Mouse (Mus musculus): ENCODE measurements around the gene Meltf. TPM values are rescaled to one million over a fixed set of nuclear protein-coding genes. Genes with fewer than 3 reads are reported as not detected.

Gene Meltf
- total and polyA plus RNA-seq, 3 experiments = 0.04 to 0.09 (median 0.07) TPM

DNA sequence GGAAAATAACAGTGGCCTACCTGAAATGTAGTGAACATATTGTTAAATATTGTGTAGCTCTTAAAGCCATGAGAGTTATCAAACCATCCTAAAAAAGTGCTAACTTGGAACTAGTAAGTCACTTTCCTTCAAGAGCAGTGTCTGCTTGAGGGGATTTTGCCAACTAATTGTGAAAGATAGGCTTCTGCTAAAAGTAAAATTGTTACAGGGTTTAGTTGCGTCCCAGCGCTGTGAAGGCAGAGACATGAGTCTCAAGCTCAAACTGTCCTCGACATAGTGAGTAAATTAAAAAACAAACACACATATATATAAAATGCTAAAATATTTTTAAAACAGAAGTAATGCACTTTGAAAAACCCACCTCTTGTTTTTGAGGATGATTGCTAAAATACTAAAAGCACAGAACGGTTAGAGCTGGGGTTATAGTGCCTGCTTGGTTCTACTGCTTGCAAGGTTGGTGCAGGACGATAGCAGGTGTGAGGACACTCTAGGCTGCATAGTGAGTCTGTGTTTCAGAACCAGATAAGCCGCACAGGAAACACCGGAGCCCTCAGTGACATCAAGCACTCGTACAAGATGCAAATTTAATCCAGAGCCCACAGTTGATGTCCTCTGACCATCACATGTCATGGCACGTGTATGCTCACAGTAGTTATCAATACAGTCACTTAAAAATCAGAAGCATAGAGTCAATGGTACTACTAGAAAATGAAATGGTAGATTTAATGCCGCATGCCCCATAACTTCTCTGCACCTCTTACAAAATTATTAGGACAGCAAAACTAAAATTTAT is 45.8 kb upstream of the Meltf start (continued):
- TF ChIP-seq NRF1 (IDR thresholded peaks at IDR 0.05; ENCODE audit: low read depth, low read length) = no peak
- peak; percentile 96 for TF ChIP-seq ETS1 (conservative IDR thresholded peaks at IDR 0.05; ENCODE audit: low read depth, low read length)
- peak; percentile 44; the same call in 1 of the 2 replicates for TF ChIP-seq MAFK (IDR thresholded peaks at IDR 0.05; ENCODE audit: insufficient replicate concordance, low read length)
- TF ChIP-seq RAD21 (IDR thresholded peaks at IDR 0.05; ENCODE audit: low read depth, low read length) = no peak
- TF ChIP-seq MXI1 (IDR thresholded peaks at IDR 0.05; ENCODE audit: low read depth, low read length) = peak; percentile 75; the same call in 1 of the 2 replicates
- peak; percentile 53; the same call in 1 of the 2 replicates for TF ChIP-seq JUND (conservative IDR thresholded peaks at IDR 0.05; ENCODE audit: low read depth, low read length)
- peak; percentile 15; the same call in 1 of the 2 replicates for TF ChIP-seq USF1 (IDR thresholded peaks at IDR 0.05; ENCODE audit: low read depth, low read length)
- TF ChIP-seq ZNF384 (IDR thresholded peaks at IDR 0.05; ENCODE audit: low read depth, low read length) = no peak
- peak; percentile 78 for TF ChIP-seq TCF12 (IDR thresholded peaks at IDR 0.05; ENCODE audit: low read depth, low read length)
- no peak; the same call in 1 of the 2 replicates for TF ChIP-seq HCFC1 (IDR thresholded peaks at IDR 0.05; ENCODE audit: low read depth, low read length)
- no peak for TF ChIP-seq CHD2 (IDR thresholded peaks at IDR 0.05; ENCODE audit: low read length)
- TF ChIP-seq PAX5 (IDR thresholded peaks at IDR 0.05; ENCODE audit: low read length) = no peak
- no peak for TF ChIP-seq ELF1 (IDR thresholded peaks at IDR 0.05; ENCODE audit: low read depth, low read length)

- Histone ChIP-seq H3K27ac (ENCODE audit: insufficient read depth, low read depth) (peak overlapping the region; percentile 47), H3K4me1 (ENCODE audit: control insufficient read depth in 1 of 2, insufficient read depth in 2 of 2) (peaks cover 12 to 80% of the 10 kb centered on the region in 2 experiments), H3K4me2 (ENCODE audit: insufficient read depth, low read depth, poor library complexity, severe bottlenecking) (peak overlapping the region; percentile 52; the same call in 1 of the 2 replicates), H3K79me2 (replicated peaks; ENCODE audit: control insufficient read depth, extremely low read depth, insufficient read depth, poor library complexity, severe bottlenecking) (no peaks in the 10 kb centered on the region), H3K9me3 (replicated peaks; ENCODE audit: low read length) (no peaks in the 10 kb centered on the region), H3K27me3 (replicated peaks) (no peaks in the 10 kb centered on the region), H3K9ac (ENCODE audit: insufficient read depth, low read depth) (peak overlapping the region; percentile 23; the same call in 1 of the 2 replicates), H3K36me3 (replicated peaks in 1 of 2; ENCODE audit: control insufficient read depth in 1 of 2, insufficient read depth in 1 of 2, low read length in 1 of 2) (peaks cover 13 to 27% of the 10 kb centered on the region in 2 experiments), H3K4me3 (replicated peaks in 1 of 3; ENCODE audit: low read depth in 2 of 3, low read length in 2 of 3, poor library complexity in 1 of 3) (no peak overlapping the region)
- in situ Hi-C loops (cut with MboI; ENCODE audit: low pct_ligation_motif_present, low pct_unique_long_range_greater_than_20kb, low sequenced_read_pairs) = no loop called here
- DNase-seq (ENCODE audit: extremely low read depth) = peak; percentile 67
- dilution Hi-C loops (cut with MboI; ENCODE audit: extremely low pct_ligation_motif_present, extremely low pct_unique_long_range_greater_than_20kb, low sequenced_read_pairs) = no loop called here
- TF ChIP-seq MAFK (IDR thresholded peaks at IDR 0.05; ENCODE audit: insufficient replicate concordance, low read length) (no peak), NRF1 (IDR thresholded peaks at IDR 0.05; ENCODE audit: low read depth, low read length) (no peak), UBTF (IDR thresholded peaks at IDR 0.05; ENCODE audit: low read depth, low read length) (no peak), POLR2A (IDR thresholded peaks at IDR 0.05; ENCODE audit: low read depth, low read length) (0 out of 2 replicates have a peak, but pooled peaks have one; percentile 30), NELFE (IDR thresholded peaks at IDR 0.05; ENCODE audit: low read depth, low read length) (no peak), CHD2 (IDR thresholded peaks at IDR 0.05; ENCODE audit: low read length) (peak; percentile 34; the same call in 1 of the 2 replicates), SMC3 (IDR thresholded peaks at IDR 0.05; ENCODE audit: low read depth, low read length) (no peak), CTCF (conservative IDR thresholded peaks at IDR 0.05 in 1 of 2, IDR thresholded peaks at IDR 0.05 in 1 of 2; ENCODE audit: low read depth in 2 of 2, low read length in 2 of 2) (no peak), MAX (IDR thresholded peaks at IDR 0.05; ENCODE audit: low read length) (no peak; the same call in 1 of the 2 replicates), BHLHE40 (IDR thresholded peaks at IDR 0.05; ENCODE audit: low read depth, low read length) (peak; percentile 71), TCF12 (IDR thresholded peaks at IDR 0.05; ENCODE audit: low read depth, low read length) (0 out of 2 replicates have a peak, but pooled peaks have one; percentile 32), SIN3A (IDR thresholded peaks at IDR 0.05; ENCODE audit: low read length) (no peak), USF2 (conservative IDR thresholded peaks at IDR 0.05; ENCODE audit: low read depth, low read length) (no peak), ZMIZ1 (IDR thresholded peaks at IDR 0.05; ENCODE audit: low read depth, low read length) (no peak), PAX5 (IDR thresholded peaks at IDR 0.05; ENCODE audit: low read length) (no peak), ZKSCAN1 (IDR thresholded peaks at IDR 0.05; ENCODE audit: borderline replicate concordance, low read depth, low read length) (no peak; the same call in 1 of the 2 replicates), USF1 (IDR thresholded peaks at IDR 0.05; ENCODE audit: low read depth, low read length) (no peak), EP300 (IDR thresholded peaks at IDR 0.05; ENCODE audit: low read length) (no peak), MAZ (IDR thresholded peaks at IDR 0.05; ENCODE audit: low read depth, low read length) (no peak), MYC (IDR thresholded peaks at IDR 0.05; ENCODE audit: low read depth, low read length) (no peak), ZNF384 (IDR thresholded peaks at IDR 0.05; ENCODE audit: low read depth, low read length) (no peak), GABPA (IDR thresholded peaks at IDR 0.05; ENCODE audit: insufficient replicate concordance, low read depth, low read length) (no peak), KAT2A (IDR thresholded peaks at IDR 0.05; ENCODE audit: insufficient replicate concordance, low read length) (no peak), TBP (conservative IDR thresholded peaks at IDR 0.05; ENCODE audit: low read depth, low read length) (no peak), ELF1 (IDR thresholded peaks at IDR 0.05; ENCODE audit: low read depth, low read length) (peak; percentile 54; the same call in 1 of the 2 replicates), CHD1 (IDR thresholded peaks at IDR 0.05; ENCODE audit: low read depth, low read length) (no peak), RCOR1 (conservative IDR thresholded peaks at IDR 0.05; ENCODE audit: low read depth, low read length) (no peak), JUND (conservative IDR thresholded peaks at IDR 0.05; ENCODE audit: low read depth, low read length) (no peak), MXI1 (IDR thresholded peaks at IDR 0.05; ENCODE audit: low read depth, low read length) (peak; percentile 47; the same call in 1 of the 2 replicates), POLR2AphosphoS2 (IDR thresholded peaks at IDR 0.05; ENCODE audit: low read depth, low read length) (no peak)
These were observed 44.5 kb upstream of the Meltf start for GRCm38 (mm10) chr16:31834011-31834584.

All from CH12.LX (cell line).